Mouse (Mus musculus) inflammation-experienced regulatory T-cells, adult 6 months (primary cell): ENCODE results near the gene Chp1. TPM values are rescaled to one million over a fixed set of nuclear protein-coding genes. Genes with fewer than 3 reads are reported as not detected.

ENCODE experiments used
- polyA plus RNA-seq, 3 experiments: library from polyadenylated mRNA; unstranded; fragments of 100-300 nt; shearing (Covaris generic); gene quantifications; one replicate each; pipeline ENCODE4 v1.2.1; 2017

Chp1 gene
- polyA plus RNA-seq, 3 experiments from 2014 or later: 68.4 to 88.9 (median 72.2) TPM

Other genes with a start within 250 kb of the Chp1 start
- gene Dll4, start 221.9 kb upstream of the Chp1 start, polyA plus RNA-seq: not detected
- gene Chac1, start 196.5 kb upstream of the Chp1 start, polyA plus RNA-seq: not detected
- 1 to 10 TPM; 4.5 to 8.9 (median 7.7) TPM for gene Ino80, start 70.0 kb upstream of the Chp1 start, polyA plus RNA-seq
- gene Exd1, start 70 bp upstream of the Chp1 start, polyA plus RNA-seq: under 1 TPM in 1 of 3 experiments, not detected in 2; 0.09 TPM
- 100 to 1,000 TPM in 1 of 3 experiments, 10 to 100 TPM in 1, 1 to 10 TPM in 1; 8.5 to 112 (median 10.8) TPM for gene Nusap1, start 70.6 kb downstream of the Chp1 start, polyA plus RNA-seq
- gene Oip5, start 70.8 kb downstream of the Chp1 start, polyA plus RNA-seq: 10 to 100 TPM in 1 of 3 experiments, 1 to 10 TPM in 2; 2.3 to 14.8 (median 5.0) TPM
- gene Ndufaf1, start 115.1 kb downstream of the Chp1 start, polyA plus RNA-seq: 10 to 100 TPM; 24.3 to 30.2 (median 27.8) TPM
- gene Rtf1, start 127.4 kb downstream of the Chp1 start, polyA plus RNA-seq: 10 to 100 TPM; 25.1 to 51.6 (median 44.1) TPM
- gene Itpka, start 194.6 kb downstream of the Chp1 start, polyA plus RNA-seq: under 1 TPM in 2 of 3 experiments, not detected in 1; 0.32 to 0.39 TPM
- under 1 TPM in 1 of 3 experiments, not detected in 2; 0.15 TPM for gene Ltk, start 212.7 kb downstream of the Chp1 start, polyA plus RNA-seq
- gene Rpap1, start 239.8 kb downstream of the Chp1 start, polyA plus RNA-seq: 10 to 100 TPM; 13.7 to 20.3 (median 14.9) TPM